Comparison of ENCODE assay signal across 8 mouse cellular contexts in the genomic region with DNA sequence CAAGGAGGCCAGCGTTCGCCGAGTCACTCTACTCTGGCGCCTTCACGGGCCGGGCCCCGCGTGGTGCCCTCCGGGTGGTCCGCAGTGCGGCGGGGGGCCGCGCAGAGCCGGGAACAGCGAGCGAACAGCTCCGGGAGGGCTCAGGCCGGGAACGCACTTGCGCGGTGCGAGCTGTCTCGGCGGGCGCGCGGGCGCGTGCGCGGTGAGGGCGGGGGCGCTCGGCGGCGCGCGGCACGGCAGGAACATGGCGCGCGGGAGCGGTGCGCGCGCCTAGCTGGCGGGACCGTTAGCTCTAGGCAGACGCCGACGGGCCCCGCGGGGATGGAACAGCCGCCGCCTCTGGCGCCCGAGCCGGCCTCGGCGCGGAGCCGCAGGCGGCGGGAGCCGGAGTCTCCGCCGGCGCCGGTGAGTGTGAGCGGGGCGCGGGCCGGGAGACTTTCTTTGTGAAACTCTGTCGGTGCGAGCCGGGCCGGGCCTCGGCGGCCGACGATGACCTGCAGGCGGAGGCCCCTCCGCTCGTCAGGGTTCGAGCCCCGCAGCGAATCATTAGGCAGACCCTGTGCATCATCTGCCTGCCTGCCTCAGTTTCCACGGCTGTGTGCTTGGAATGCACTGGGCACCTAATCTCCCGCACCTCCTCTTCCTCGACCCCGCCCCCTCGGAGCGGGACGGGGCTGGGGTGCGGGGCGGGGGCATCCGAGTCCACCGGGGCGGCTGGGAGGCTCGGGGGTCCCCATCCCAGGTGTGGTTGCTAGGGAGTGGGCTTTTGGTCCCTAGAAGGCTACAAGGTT. TPM values are rescaled to one million over a fixed set of nuclear protein-coding genes. Genes with fewer than 3 reads are reported as not detected.
DNase-seq lines count a peak whose midpoint lies in the region; ATAC-seq and TF ChIP-seq lines count a peak whose summit lies in the region.

Gene Ttc28, plus strand, starts transcription at position 220 of the 791 bp plus-strand sequence.

- no peaks in the 10 kb centered on the region for H3K9me3 ChIP-seq in CH12.LX (replicated peaks; ENCODE audit: low read length)
- H3K9me3 ChIP-seq in forebrain, embryonic 10.5 days, result no peaks in the 10 kb centered on the region
- H3K9me3 ChIP-seq in heart, embryonic 14.5 days (ENCODE audit: control insufficient read depth, low read length), result no peaks in the 10 kb centered on the region
- no peaks in the 10 kb centered on the region for H3K9me3 ChIP-seq in liver, embryonic 13.5 days (replicated peaks)
- no peaks in the 10 kb centered on the region for H3K9me3 ChIP-seq in neural tube, embryonic 11.5 days (ENCODE audit: control insufficient read depth, low read length)
- no peaks in the 10 kb centered on the region for H3K9me3 ChIP-seq in stomach, embryonic 16.5 days (replicated peaks; ENCODE audit: control insufficient read depth, low read length)

- TF ChIP-seq RAD21 in CH12.LX (IDR thresholded peaks at IDR 0.05; ENCODE audit: low read depth, low read length), result no peak

- WGBS in forebrain, embryonic 10.5 days, result under 1% methylated on average over 101 of the region's 101 CpGs
- WGBS in heart, embryonic 14.5 days, result under 1% methylated on average over 93 of the region's 101 CpGs
- under 1% methylated on average over 101 of the region's 101 CpGs for WGBS in liver, embryonic 13.5 days (ENCODE audit: insufficient replicate concordance)
- 0% methylated on average over 97 of the region's 101 CpGs for WGBS in neural tube, embryonic 11.5 days
- WGBS in stomach, embryonic 16.5 days, result under 1% methylated on average over 99 of the region's 101 CpGs

- no peak for TF ChIP-seq EP300 in CH12.LX (IDR thresholded peaks at IDR 0.05; ENCODE audit: low read length)

- peak; percentile 84 for ATAC-seq in heart, embryonic 14.5 days (ENCODE audit: insufficient number of reproducible peaks, insufficient read depth, low FRiP score, low read depth)
- peak; percentile 90 for ATAC-seq in liver, embryonic 13.5 days (ENCODE audit: low read depth)
- peak; percentile 92 for ATAC-seq in neural tube, embryonic 11.5 days (ENCODE audit: insufficient read depth, low FRiP score, low TSS enrichment)
- peak; percentile 91 for ATAC-seq in stomach, embryonic 16.5 days (ENCODE audit: insufficient read depth, low FRiP score)

- in situ Hi-C loops in CH12.LX (cut with MboI; ENCODE audit: low pct_ligation_motif_present, low pct_unique_long_range_greater_than_20kb, low sequenced_read_pairs), result no loop called here

- peak within 1 kb of the TSS; percentile 76 for H3K9ac ChIP-seq in CH12.LX (ENCODE audit: insufficient read depth, low read depth)
- peak within 1 kb of the TSS; percentile 90 for H3K9ac ChIP-seq in heart, embryonic 14.5 days (ENCODE audit: low read length)
- H3K9ac ChIP-seq in liver, embryonic 13.5 days, result peak within 1 kb of the TSS; percentile 86
- peak within 1 kb of the TSS; percentile 94 for H3K9ac ChIP-seq in neural tube, embryonic 11.5 days (ENCODE audit: low read length)
- H3K9ac ChIP-seq in stomach, embryonic 16.5 days (ENCODE audit: low read length), result peak within 1 kb of the TSS; percentile 87

- TF ChIP-seq POLR2A in CH12.LX (IDR thresholded peaks at IDR 0.05; ENCODE audit: low read depth, low read length), result peak; percentile 49; the same call in 1 of the 2 replicates

- dilution Hi-C loops in CH12.LX (cut with MboI; ENCODE audit: extremely low pct_ligation_motif_present, extremely low pct_unique_long_range_greater_than_20kb, low sequenced_read_pairs), result no loop called here

- TF ChIP-seq CTCF in CH12.LX (conservative IDR thresholded peaks at IDR 0.05 in 1 of 2, IDR thresholded peaks at IDR 0.05 in 1 of 2; ENCODE audit: low read depth in 2 of 2, low read length in 2 of 2), result no peak

- peak; percentile 42 for DNase-seq in CH12.LX (ENCODE audit: extremely low read depth)
- peak; percentile 55 for DNase-seq in c-Kit-negative CD71-positive TER-119-positive erythroid progenitor cells, embryonic 14.5 days (ENCODE audit: low read depth, low spot score)
- peak; percentile 82 for DNase-seq in forebrain, embryonic 10.5 days (ENCODE audit: extremely low spot score, low spot score)
- DNase-seq in kidney, postnatal 14 days, result peak; percentile 93
- peak; percentile 74 for DNase-seq in liver, embryonic 13.5 days
- peak; percentile 91 for DNase-seq in neural tube, embryonic 11.5 days (ENCODE audit: low spot score)

- H3K27me3 ChIP-seq in CH12.LX (replicated peaks), result no peaks in the 10 kb centered on the region
- no peaks in the 10 kb centered on the region for H3K27me3 ChIP-seq in forebrain, embryonic 10.5 days (ENCODE audit: poor library complexity, severe bottlenecking)
- H3K27me3 ChIP-seq in heart, embryonic 14.5 days (ENCODE audit: control insufficient read depth, insufficient read depth, low read length), result no peaks in the 10 kb centered on the region
- no peaks in the 10 kb centered on the region for H3K27me3 ChIP-seq in liver, embryonic 13.5 days
- H3K27me3 ChIP-seq in neural tube, embryonic 11.5 days (ENCODE audit: control insufficient read depth, insufficient read depth, low read length), result no peaks in the 10 kb centered on the region
- H3K27me3 ChIP-seq in stomach, embryonic 16.5 days (ENCODE audit: control insufficient read depth, insufficient read depth, low read length), result no peaks in the 10 kb centered on the region

- peaks cover 10 to 22% of the 10 kb centered on the region in 2 experiments for H3K36me3 ChIP-seq in CH12.LX (replicated peaks in 1 of 2; ENCODE audit: control insufficient read depth in 1 of 2, insufficient read depth in 1 of 2, low read length in 1 of 2)
- H3K36me3 ChIP-seq in forebrain, embryonic 10.5 days (replicated peaks), result peaks cover 36% of the 10 kb centered on the region
- H3K36me3 ChIP-seq in heart, embryonic 14.5 days (ENCODE audit: control insufficient read depth, insufficient read depth, low read length), result no peaks in the 10 kb centered on the region
- peaks cover 15% of the 10 kb centered on the region for H3K36me3 ChIP-seq in liver, embryonic 13.5 days
- no peaks in the 10 kb centered on the region for H3K36me3 ChIP-seq in neural tube, embryonic 11.5 days (ENCODE audit: control insufficient read depth, insufficient read depth, low read length)
- H3K36me3 ChIP-seq in stomach, embryonic 16.5 days (ENCODE audit: control insufficient read depth, insufficient read depth, low read length), result no peaks in the 10 kb centered on the region

- H3K79me2 ChIP-seq in CH12.LX (replicated peaks; ENCODE audit: control insufficient read depth, extremely low read depth, insufficient read depth, poor library complexity, severe bottlenecking), result no peaks in the 10 kb centered on the region

- H3K4me2 ChIP-seq in CH12.LX (ENCODE audit: insufficient read depth, low read depth, poor library complexity, severe bottlenecking), result peak within 1 kb of the TSS; percentile 86
- H3K4me2 ChIP-seq in heart, embryonic 14.5 days (ENCODE audit: low read length), result peak within 1 kb of the TSS; percentile 82
- peak within 1 kb of the TSS; percentile 96 for H3K4me2 ChIP-seq in liver, embryonic 13.5 days
- H3K4me2 ChIP-seq in neural tube, embryonic 11.5 days (ENCODE audit: low read depth), result peak within 1 kb of the TSS; percentile 66
- peak within 1 kb of the TSS; percentile 78 for H3K4me2 ChIP-seq in stomach, embryonic 16.5 days (ENCODE audit: low read depth, low read length)

- H3K27ac ChIP-seq in CH12.LX (ENCODE audit: insufficient read depth, low read depth), result no peak within 1 kb of the TSS
- peak within 1 kb of the TSS; percentile 97 for H3K27ac ChIP-seq in forebrain, embryonic 10.5 days
- H3K27ac ChIP-seq in heart, embryonic 14.5 days (replicated peaks in 1 of 2; ENCODE audit: control insufficient read depth in 1 of 2, insufficient read depth in 1 of 2, low read depth in 2 of 2, low read length in 2 of 2), result peak within 1 kb of the TSS; percentile 38 to 55
- H3K27ac ChIP-seq in liver, embryonic 13.5 days, result peak within 1 kb of the TSS; percentile 63
- peak within 1 kb of the TSS; percentile 58 for H3K27ac ChIP-seq in neural tube, embryonic 11.5 days (ENCODE audit: low read depth, low read length)
- peak within 1 kb of the TSS; percentile 68 for H3K27ac ChIP-seq in stomach, embryonic 16.5 days (ENCODE audit: low read length)

- peaks cover 0 to 3% of the 10 kb centered on the region in 2 experiments; a peak in 2 of 4 replicates for H3K4me1 ChIP-seq in CH12.LX (ENCODE audit: control insufficient read depth in 1 of 2, insufficient read depth in 2 of 2)
- peaks cover 22% of the 10 kb centered on the region for H3K4me1 ChIP-seq in forebrain, embryonic 10.5 days
- peaks cover 3 to 6% of the 10 kb centered on the region in 2 experiments; a peak in 2 of 4 replicates for H3K4me1 ChIP-seq in heart, embryonic 14.5 days (ENCODE audit: control insufficient read depth in 2 of 2, insufficient read depth in 2 of 2, low read length in 2 of 2)
- peaks cover 26% of the 10 kb centered on the region for H3K4me1 ChIP-seq in liver, embryonic 13.5 days (replicated peaks)
- H3K4me1 ChIP-seq in neural tube, embryonic 11.5 days (ENCODE audit: control insufficient read depth, insufficient read depth, low read length), result peaks cover 4% of the 10 kb centered on the region; the same call in 1 of the 2 replicates
- H3K4me1 ChIP-seq in stomach, embryonic 16.5 days (ENCODE audit: control insufficient read depth, insufficient read depth, low read length), result no peaks in the 10 kb centered on the region

- H3K4me3 ChIP-seq in CH12.LX (replicated peaks in 1 of 3; ENCODE audit: low read depth in 2 of 3, low read length in 2 of 3, poor library complexity in 1 of 3), result peak within 1 kb of the TSS; percentile 61 to 92 (median 69)
- peak within 1 kb of the TSS; percentile 90 for H3K4me3 ChIP-seq in forebrain, embryonic 10.5 days
- H3K4me3 ChIP-seq in heart, embryonic 14.5 days (ENCODE audit: control insufficient read depth in 1 of 2, insufficient read depth in 1 of 2, low read depth in 1 of 2, low read length in 2 of 2), result peak within 1 kb of the TSS; percentile 76 to 77
- peak within 1 kb of the TSS; percentile 79 for H3K4me3 ChIP-seq in liver, embryonic 13.5 days (replicated peaks)
- peak within 1 kb of the TSS; percentile 81 for H3K4me3 ChIP-seq in neural tube, embryonic 11.5 days (ENCODE audit: low read depth, low read length)
- peak within 1 kb of the TSS; percentile 78 for H3K4me3 ChIP-seq in stomach, embryonic 16.5 days (replicated peaks; ENCODE audit: low read length)

TF ChIP-seq in CH12.LX, 34 proteins besides CTCF, POLR2A, EP300 and RAD21 (continues in another document):
- TF ChIP-seq CHD2 (IDR thresholded peaks at IDR 0.05; ENCODE audit: low read length) (no peak), MEF2A (IDR thresholded peaks at IDR 0.05; ENCODE audit: borderline replicate concordance, low read depth, low read length) (no peak)

RNA-seq across cellular contexts. Expression of gene Ttc28, which starts in this region (rescaled TPM):
- total RNA-seq in CH12.LX (2012; rRNA removed), result 0.29 and 0.89 TPM in 2 replicates
- 0.28 and 0.42 TPM in 2 replicates for total RNA-seq in CH12.LX (2014; rRNA removed)
- polyA plus RNA-seq in CH12.LX (2012; ENCODE audit: insufficient read length, low read depth), result 0.15 and 0.21 TPM in 2 replicates
- polyA plus RNA-seq in forebrain, embryonic 10.5 days (2016; fragmentation: Nextera tagmentation; extraction: Ambion mirVana), result 9.7 and 9.8 TPM in 2 replicates
- 7.9 and 9.0 TPM in 2 replicates for polyA plus RNA-seq in heart, embryonic 14.5 days (2014; fragmentation: Nextera tagmentation; extraction: Ambion mirVana)
- 0.95 and 1.1 TPM in 2 replicates for polyA plus RNA-seq in liver, embryonic 13.5 days (2015; fragmentation: Nextera tagmentation; extraction: Ambion mirVana)
- polyA plus RNA-seq in neural tube, embryonic 11.5 days (2014; fragmentation: Nextera tagmentation; extraction: Ambion mirVana), result 16.1 and 17.7 TPM in 2 replicates
- 7.5 and 9.0 TPM in 2 replicates for polyA plus RNA-seq in stomach, embryonic 16.5 days (2015; fragmentation: Nextera tagmentation; extraction: Ambion mirVana)

Comparison
In these comparisons a context has a peak if more than half of its experiments do, and no peak if none do; other contexts are left out.
1. Peak in DNase-seq, H3K4me3 ChIP-seq, H3K9ac ChIP-seq and H3K4me2 ChIP-seq in CH12.LX; RNA of the gene not detected or under 1 TPM.
2. DNase-seq: peak in every context shown above with its lines; median percentile 93 in kidney, postnatal 14 days; 91 in neural tube, embryonic 11.5 days; 82 in forebrain, embryonic 10.5 days; 74 in liver, embryonic 13.5 days; 55 in c-Kit-negative CD71-positive TER-119-positive erythroid progenitor cells, embryonic 14.5 days; 42 in CH12.LX.